Mouse (Mus musculus) bone marrow, adult 2 months (tissue): ENCODE data around the gene Gbp6. TPM values are rescaled to one million over a fixed set of nuclear protein-coding genes. Genes with fewer than 3 reads are reported as not detected.
"Not testable (repeated sequence)": the region's sequence is repeated elsewhere in the genome, so short reads cannot be mapped to it uniquely, and the experiment has no call there.

Experiments used
- H3K27ac ChIP-seq: fragments of 200-500 bp; 2 replicates; pipeline ENCODE4 v1.5.1; 2012; ENCODE audit warnings: low read depth, mild to moderate bottlenecking, control low read depth, inconsistent platforms, low read length; ENCODE audit not compliant: control insufficient read depth, poor library complexity, insufficient read depth
- H3K4me1 ChIP-seq: fragments of 200-500 bp; 2 replicates; pipeline ENCODE4 v1.6.1; 2011; ENCODE audit warnings: low read length; ENCODE audit not compliant: control insufficient read depth, insufficient read depth
- H3K4me3 ChIP-seq: fragments of 200-500 bp; replicated peaks from 2 replicates; pipeline ENCODE3; 2011; ENCODE audit warnings: mild to moderate bottlenecking, low read depth, low read length, control low read depth; ENCODE audit not compliant: control insufficient read depth
- CTCF ChIP-seq: fragments of 200-500 bp; IDR thresholded peaks from 2 replicates; pipeline ENCODE4 v1.5.1; 2011; ENCODE audit warnings: low read length, control low read depth; ENCODE audit not compliant: control insufficient read depth, insufficient read depth
- POLR2A ChIP-seq: fragments of 200-500 bp; IDR thresholded peaks from 2 replicates; pipeline ENCODE4 v1.6.1; 2011; ENCODE audit warnings: low read depth, mild to moderate bottlenecking, control low read depth, low read length, borderline replicate concordance; ENCODE audit not compliant: control insufficient read depth
- WGBS: fragments of 180-500 bp; shearing (Covaris S2); methylation state at CpG from one replicate; pipeline ENCODE4 v1.1.7; 2018; 5-methylcytosine and 5-hydroxymethylcytosine counted together
- polyA plus RNA-seq: library from polyadenylated mRNA; stranded (reverse); fragments of >200 nt; gene quantifications from 2 replicates; pipeline ENCODE4 v1.2.4, GENCODE M21; 2011; ENCODE audit warnings: low replicate concordance; ENCODE audit not compliant: missing spikeins, insufficient read depth, insufficient read length

Gene Gbp6
- 1.8 and 4.2 TPM in 2 replicates for polyA plus RNA-seq

- not testable (repeated sequence) for H3K4me1 ChIP-seq, H3K27ac ChIP-seq, H3K4me3 ChIP-seq
- 28% methylated on average over 3 of the region's 3 CpGs for WGBS
These were observed at the start of gene Gbp6, which contains the start of gene Gm43302 for GRCm38 (mm10) chr5:105293226-105294165. TSS of gene Gbp6 (minus strand) at chr5:105293698. TSS of gene Gm43302 (minus strand) at chr5:105293695.

GRCm38 (mm10) chr5:105341281-105341680 is 47.8 kb upstream of the Gbp6 start:
- no peaks in the 10 kb centered on the region for H3K4me1 ChIP-seq
- no peak overlapping the region for H3K4me3 ChIP-seq
- no peak overlapping the region for H3K27ac ChIP-seq
- WGBS = 72% methylated on average over 2 of the region's 2 CpGs
- TF ChIP-seq CTCF (no peak), POLR2A (no peak)

GRCm38 (mm10) chr5:105322543-105322942 is 29.0 kb upstream of the Gbp6 start:
- no peaks in the 10 kb centered on the region for H3K4me1 ChIP-seq
- WGBS = 65% methylated on average over 2 of the region's 2 CpGs
- TF ChIP-seq POLR2A (no peak), CTCF (no peak)
- H3K27ac ChIP-seq = no peak overlapping the region
- no peak overlapping the region for H3K4me3 ChIP-seq

- Histone ChIP-seq H3K4me1 (no peaks in the 10 kb centered on the region), H3K4me3 (no peak overlapping the region), H3K27ac (no peak overlapping the region)
- 74% methylated on average over 2 of the region's 2 CpGs for WGBS
- TF ChIP-seq CTCF = no peak
- no peak for TF ChIP-seq POLR2A
These were observed 17.4 kb upstream of the Gbp6 start for GRCm38 (mm10) chr5:105310941-105311340.

- H3K4me1 ChIP-seq, H3K27ac ChIP-seq, H3K4me3 ChIP-seq: not testable (repeated sequence)
- 16% methylated on average over 1 of the region's 1 CpGs for WGBS
These were observed 15.7 kb upstream of the Gbp6 start for GRCm38 (mm10) chr5:105309148-105309547.

GRCm38 (mm10) chr5:105306946-105307345 is 13.4 kb upstream of the Gbp6 start:
- H3K27ac ChIP-seq, H3K4me1 ChIP-seq, H3K4me3 ChIP-seq: not testable (repeated sequence)

- WGBS = 58% methylated on average over 1 of the region's 1 CpGs
- no peaks in the 10 kb centered on the region for H3K4me1 ChIP-seq
- H3K4me3 ChIP-seq = no peak overlapping the region
- H3K27ac ChIP-seq = no peak overlapping the region
- TF ChIP-seq CTCF = no peak
These were observed 12.7 kb upstream of the Gbp6 start for GRCm38 (mm10) chr5:105306159-105306581.

- 79% methylated on average over 4 of the region's 4 CpGs for WGBS
- H3K27ac ChIP-seq, H3K4me3 ChIP-seq, H3K4me1 ChIP-seq: not testable (repeated sequence)
These were observed 12.2 kb upstream of the Gbp6 start for GRCm38 (mm10) chr5:105305671-105306070.

- no peak for TF ChIP-seq POLR2A
- TF ChIP-seq CTCF = no peak
- H3K27ac ChIP-seq = no peak overlapping the region
- H3K4me3 ChIP-seq = no peak overlapping the region
- no peaks in the 10 kb centered on the region for H3K4me1 ChIP-seq
- WGBS = 76% methylated on average over 4 of the region's 4 CpGs
These were observed 8.5 kb upstream of the Gbp6 start for GRCm38 (mm10) chr5:105301963-105302362.
